Mouse (Mus musculus): ENCODE data around the gene Mug1.
"Not testable (repeated sequence)": the region's sequence is repeated elsewhere in the genome, so short reads cannot be mapped to it uniquely, and the experiment has no call there.

Gene Mug1

GRCm38 (mm10) chr6:121838271-121838670 is at the start of gene Mug1:
TSS of gene Mug1 (plus strand) at chr6:121838541.
- not testable (repeated sequence) for DNase-seq

- no peak for DNase-seq
Measured at GRCm38 (mm10) chr6:121828034-121828433, 10.3 kb upstream of the Mug1 start.

GRCm38 (mm10) chr6:121836361-121836760 is 2.0 kb upstream of the Mug1 start:
- no peak for DNase-seq

- no peak for DNase-seq
Measured at GRCm38 (mm10) chr6:121848378-121848777, 10.0 kb downstream of the Mug1 start.

Measured in heart, adult 11 months (tissue).